Mouse (Mus musculus) liver, embryonic 12.5 days (tissue): Measurements from ENCODE around the gene Ranbp3l. TPM values are rescaled to one million over a fixed set of nuclear protein-coding genes. Genes with fewer than 3 reads are reported as not detected.

Experiments used
- ATAC-seq: fragments of 200-750 bp; cut with Nextera tagmentation; 2 replicates; pipeline ENCODE4 v1.8.0; 2017; ENCODE audit warnings: moderate number of reproducible peaks, mild to moderate bottlenecking, moderate library complexity
- H3K27ac ChIP-seq: fragments of 300-500 bp; sonication (generic); 2 replicates; pipeline ENCODE4 v1.5.1; 2016; ENCODE audit warnings: mild to moderate bottlenecking
- H3K27me3 ChIP-seq: fragments of 300-500 bp; sonication (generic); replicated peaks from 2 replicates; pipeline ENCODE4 v1.6.1; 2016; ENCODE audit warnings: mild to moderate bottlenecking, moderate library complexity
- H3K36me3 ChIP-seq: fragments of 300-500 bp; sonication (generic); 2 replicates; pipeline ENCODE4 v1.6.1; 2016; ENCODE audit warnings: mild to moderate bottlenecking, moderate library complexity
- H3K4me1 ChIP-seq: fragments of 300-500 bp; sonication (generic); 2 replicates; pipeline ENCODE4 v1.6.1; 2016
- H3K4me2 ChIP-seq: fragments of 300-500 bp; sonication (generic); 2 replicates; pipeline ENCODE4 v1.6.1; 2016; ENCODE audit warnings: mild to moderate bottlenecking, moderate library complexity
- H3K4me3 ChIP-seq: fragments of 300-500 bp; sonication (generic); 2 replicates; pipeline ENCODE4 v1.5.1; 2016; ENCODE audit warnings: mild to moderate bottlenecking, moderate library complexity
- H3K9ac ChIP-seq: fragments of 300-500 bp; sonication (generic); 2 replicates; pipeline ENCODE4 v1.6.1; 2016; ENCODE audit warnings: mild to moderate bottlenecking, moderate library complexity
- H3K9me3 ChIP-seq: fragments of 300-500 bp; sonication (generic); replicated peaks from 2 replicates; pipeline ENCODE4 v1.6.1; 2016; ENCODE audit warnings: mild to moderate bottlenecking, moderate library complexity
- WGBS: fragments of 180-500 bp; shearing (Covaris S2); methylation state at CpG from one replicate; pipeline ENCODE4 v1.1.7; 2016; ENCODE audit not compliant: insufficient replicate concordance; 5-methylcytosine and 5-hydroxymethylcytosine counted together
- polyA plus RNA-seq: library from polyadenylated mRNA; unstranded; fragments of >200 nt; fragmentation: Nextera tagmentation; extraction: Ambion mirVana; gene quantifications from 2 replicates; pipeline ENCODE4 v1.2.1, GENCODE M21; 2016

Gene Ranbp3l
- polyA plus RNA-seq, 1 experiment from 2014 or later, result 0.21 TPM

- peaks cover 53% of the 10 kb centered on the region for H3K4me1 ChIP-seq
- WGBS, result under 1% methylated on average over 64 of the region's 66 CpGs
- no peak for ATAC-seq
These were observed 104.1 kb downstream of the Ranbp3l start for GRCm38 (mm10) chr15:9071556-9072544.

DNA sequence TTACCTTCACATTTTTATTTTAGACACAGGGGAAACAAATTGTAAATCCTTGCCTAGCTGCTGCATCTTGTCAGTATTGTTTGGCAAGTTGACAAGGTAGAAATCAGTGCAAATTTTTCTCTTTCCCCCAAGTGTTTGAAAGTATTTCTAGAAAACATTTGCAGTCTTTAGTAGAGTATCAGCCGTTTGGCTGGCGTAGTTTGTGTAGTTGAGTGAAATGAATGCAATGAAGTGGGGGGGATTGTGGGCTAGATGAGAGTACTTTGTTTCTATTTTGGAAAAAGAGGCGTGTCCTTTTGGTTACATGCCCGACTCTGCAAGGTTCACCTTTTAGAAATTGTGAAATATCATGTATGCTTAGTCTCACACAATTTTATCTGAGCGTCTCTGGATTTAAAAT is 104.9 kb downstream of the Ranbp3l start:
- 5% methylated on average over 5 of the region's 5 CpGs for WGBS
- no peaks in the 10 kb centered on the region for H3K27me3 ChIP-seq
- H3K27ac ChIP-seq, result peak overlapping the region; percentile 100
- peaks cover 57% of the 10 kb centered on the region for H3K4me1 ChIP-seq
- ATAC-seq, result no peak
- H3K4me3 ChIP-seq, result peak overlapping the region; percentile 99
- peaks cover 26% of the 10 kb centered on the region for H3K36me3 ChIP-seq
- peak overlapping the region; percentile 82 for H3K4me2 ChIP-seq
- peak overlapping the region; percentile 100 for H3K9ac ChIP-seq
- no peaks in the 10 kb centered on the region for H3K9me3 ChIP-seq

More at GRCm38 (mm10) chr15:9071556-9072544, 104.1 kb downstream of the Ranbp3l start:
- Histone ChIP-seq H3K4me3 (peak overlapping the region; percentile 99), H3K36me3 (peaks cover 21% of the 10 kb centered on the region), H3K9ac (peak overlapping the region; percentile 100), H3K27ac (peak overlapping the region; percentile 100), H3K4me2 (peak overlapping the region; percentile 82), H3K9me3 (no peaks in the 10 kb centered on the region), H3K27me3 (no peaks in the 10 kb centered on the region)

DNA sequence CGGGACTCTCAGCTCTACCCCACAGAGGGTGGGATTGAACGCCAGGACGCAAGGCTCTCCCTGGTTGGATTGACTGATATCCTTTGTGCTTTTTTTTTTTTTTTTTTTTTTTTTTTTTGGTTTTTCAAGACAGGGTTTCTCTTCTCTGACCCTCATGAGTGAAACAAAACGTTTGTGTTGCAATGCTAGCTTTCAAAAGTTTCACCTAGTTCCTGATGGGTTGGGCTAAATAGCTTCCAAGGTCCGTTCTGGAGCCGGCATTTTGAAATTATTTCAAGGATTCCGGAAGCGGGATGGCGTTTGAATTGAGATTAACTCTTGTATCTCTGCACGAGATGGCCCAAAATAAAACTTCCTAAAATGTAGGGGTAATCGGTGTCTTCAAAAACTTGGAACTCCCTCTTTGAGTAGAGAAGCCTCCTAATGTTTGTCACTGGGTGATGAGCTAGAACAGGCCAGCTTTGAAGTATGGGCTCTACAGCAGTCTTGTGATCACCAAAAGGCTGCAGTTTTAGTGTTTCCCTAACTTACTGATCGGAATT is 105.4 kb downstream of the Ranbp3l start:
- peak overlapping the region; percentile 100 for H3K9ac ChIP-seq
- H3K9me3 ChIP-seq, result no peaks in the 10 kb centered on the region
- WGBS, result 10% methylated on average over 12 of the region's 12 CpGs

GRCm38 (mm10) chr15:9073684-9074083 is 105.9 kb downstream of the Ranbp3l start:
- H3K4me3 ChIP-seq, result peak overlapping the region; percentile 99
- peak overlapping the region; percentile 100 for H3K27ac ChIP-seq
- no peaks in the 10 kb centered on the region for H3K27me3 ChIP-seq
- WGBS, result 37% methylated on average over 5 of the region's 5 CpGs
- H3K4me2 ChIP-seq, result peak overlapping the region; percentile 82
- peaks cover 65% of the 10 kb centered on the region for H3K4me1 ChIP-seq
- peaks cover 26% of the 10 kb centered on the region for H3K36me3 ChIP-seq
- no peaks in the 10 kb centered on the region for H3K9me3 ChIP-seq
- ATAC-seq, result no peak
- H3K9ac ChIP-seq, result peak overlapping the region; percentile 100

More for the DNA sequence above, 105.4 kb downstream of the Ranbp3l start:
- peaks cover 26% of the 10 kb centered on the region for H3K36me3 ChIP-seq
- peaks cover 60% of the 10 kb centered on the region for H3K4me1 ChIP-seq
- H3K27me3 ChIP-seq, result no peaks in the 10 kb centered on the region
- peak overlapping the region; percentile 99 for H3K4me3 ChIP-seq
- ATAC-seq, result no peak
- peak overlapping the region; percentile 82 for H3K4me2 ChIP-seq
- peak overlapping the region; percentile 100 for H3K27ac ChIP-seq

DNA sequence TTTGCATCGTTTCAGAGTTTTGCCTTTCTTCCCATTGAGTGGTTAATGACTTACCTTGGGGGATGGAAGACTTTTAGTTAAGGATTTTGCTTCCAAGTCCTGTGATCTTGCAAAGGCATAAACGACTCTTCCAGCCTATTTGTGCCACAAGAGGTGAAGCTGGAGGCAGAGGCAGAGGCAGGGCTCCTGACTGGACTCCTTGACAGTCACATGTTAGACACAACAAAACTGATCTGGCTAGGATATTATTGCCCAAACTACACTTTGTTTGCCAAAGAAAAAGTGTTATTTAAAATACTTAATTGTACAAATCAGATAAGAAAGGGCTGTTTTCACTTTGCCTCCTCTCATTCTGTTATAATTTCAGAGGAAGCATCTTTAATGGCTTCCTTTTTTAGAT is 106.4 kb downstream of the Ranbp3l start:
- Histone ChIP-seq H3K9ac (peak overlapping the region; percentile 100), H3K4me1 (peaks cover 66% of the 10 kb centered on the region), H3K27ac (peak overlapping the region; percentile 100), H3K36me3 (peaks cover 26% of the 10 kb centered on the region), H3K27me3 (no peaks in the 10 kb centered on the region), H3K9me3 (no peaks in the 10 kb centered on the region), H3K4me3 (peak overlapping the region; percentile 99), H3K4me2 (peak overlapping the region; percentile 82)
- 10% methylated on average over 2 of the region's 2 CpGs for WGBS
- ATAC-seq, result no peak

DNA sequence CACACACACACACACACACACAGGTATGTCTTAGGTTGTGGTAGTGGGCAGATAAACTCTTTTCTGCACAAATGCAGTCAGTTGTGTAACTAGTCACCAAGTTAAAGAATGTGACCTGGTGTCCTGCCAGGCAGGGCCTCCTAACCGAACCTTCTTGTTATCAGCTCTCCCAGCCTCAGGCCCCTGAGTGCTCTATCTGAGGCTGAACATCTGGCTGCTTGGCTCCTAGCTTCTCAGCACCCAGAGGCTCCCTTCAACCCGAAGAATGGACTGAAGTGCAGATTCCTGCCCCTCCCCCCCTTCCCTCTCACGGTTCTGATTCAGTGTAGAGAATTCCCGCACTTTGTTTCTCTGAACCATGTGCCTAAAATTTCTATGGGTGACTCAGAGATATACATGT is 106.9 kb downstream of the Ranbp3l start:
- peak overlapping the region; percentile 82 for H3K4me2 ChIP-seq
- H3K9ac ChIP-seq, result peak overlapping the region; percentile 100
- no peaks in the 10 kb centered on the region for H3K27me3 ChIP-seq
- H3K9me3 ChIP-seq, result no peaks in the 10 kb centered on the region
- peak overlapping the region; percentile 100 for H3K27ac ChIP-seq
- 2% methylated on average over 4 of the region's 4 CpGs for WGBS
- peak overlapping the region; percentile 99 for H3K4me3 ChIP-seq
- H3K4me1 ChIP-seq, result peaks cover 68% of the 10 kb centered on the region
- peaks cover 26% of the 10 kb centered on the region for H3K36me3 ChIP-seq
- ATAC-seq, result peak; percentile 79

DNA sequence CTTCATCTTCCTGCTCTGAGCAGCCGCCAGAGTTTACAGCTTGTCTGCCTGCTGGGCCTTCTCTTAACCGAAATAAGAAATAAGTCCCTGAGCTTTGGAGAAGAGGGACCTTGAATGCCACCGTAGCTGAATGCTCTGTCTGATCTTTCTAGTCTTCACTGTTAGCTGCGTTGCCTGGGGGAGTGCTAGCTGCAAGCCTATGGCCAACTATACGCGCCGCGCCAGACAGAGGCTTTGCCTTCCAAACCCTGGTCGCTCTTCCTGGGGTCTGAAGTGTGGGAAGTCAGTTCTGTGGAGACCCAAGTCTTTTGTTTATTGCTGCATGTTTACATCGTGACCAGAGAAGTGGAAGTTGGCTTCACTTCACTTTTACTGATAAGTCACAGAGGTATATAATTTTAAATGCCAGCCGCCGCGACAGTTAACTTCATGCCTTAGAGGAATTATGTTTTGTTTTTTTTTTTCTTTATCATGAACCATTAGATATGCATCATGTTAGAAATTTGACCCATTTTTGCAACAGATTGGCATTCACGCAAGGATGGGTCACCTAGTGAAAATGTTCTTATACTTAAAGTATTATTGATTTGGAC is 108.0 kb downstream of the Ranbp3l start:
- peak overlapping the region; percentile 82 for H3K4me2 ChIP-seq
- peak overlapping the region; percentile 100 for H3K9ac ChIP-seq
- peak overlapping the region; percentile 100 for H3K27ac ChIP-seq
- H3K36me3 ChIP-seq, result peaks cover 27% of the 10 kb centered on the region
- H3K9me3 ChIP-seq, result no peaks in the 10 kb centered on the region
- H3K27me3 ChIP-seq, result no peaks in the 10 kb centered on the region
- peak overlapping the region; percentile 99 for H3K4me3 ChIP-seq
- no peak for ATAC-seq
- peaks cover 71% of the 10 kb centered on the region for H3K4me1 ChIP-seq
- WGBS, result 22% methylated on average over 14 of the region's 14 CpGs

DNA sequence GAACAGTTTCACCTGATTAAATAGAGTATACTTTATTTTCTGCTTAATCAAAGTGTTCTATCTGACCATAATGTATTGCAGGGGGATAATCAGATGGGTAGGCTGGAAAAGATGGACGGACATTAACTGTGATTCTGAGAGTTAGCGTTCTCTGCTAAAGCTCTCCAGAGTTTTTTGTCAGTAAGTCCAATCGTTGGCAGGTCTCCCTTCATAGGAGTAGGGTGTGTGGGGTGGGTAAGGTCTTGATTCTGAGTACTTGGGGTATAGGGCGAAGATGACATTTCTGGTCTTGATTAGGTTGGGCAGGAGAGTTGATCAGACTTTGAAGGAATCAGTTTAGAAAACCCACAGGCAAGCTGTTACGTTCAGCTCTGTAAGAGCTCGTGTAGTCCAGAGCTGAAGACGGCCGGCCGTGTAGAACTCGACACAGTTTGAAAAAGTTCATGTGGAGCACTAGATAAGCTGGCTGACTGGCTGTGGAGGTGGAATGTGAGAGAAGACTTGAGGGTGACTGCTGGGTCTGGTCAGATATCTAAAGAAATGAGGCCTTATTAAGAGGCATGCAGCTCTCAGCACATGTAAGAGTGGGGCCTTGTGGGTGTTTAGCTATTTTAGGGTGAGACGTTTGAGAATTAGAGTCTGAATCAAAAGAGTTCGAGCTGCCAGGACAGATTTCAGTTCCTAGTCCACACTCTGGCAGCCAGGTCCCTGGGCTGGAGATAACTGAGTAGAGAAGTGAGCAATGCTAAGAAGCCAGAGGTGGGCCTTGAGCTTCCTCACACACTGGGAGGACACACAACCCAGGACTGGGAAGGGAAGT is 110.9 kb downstream of the Ranbp3l start:
- peak overlapping the region; percentile 100 for H3K27ac ChIP-seq
- H3K4me3 ChIP-seq, result peak overlapping the region; percentile 43
- peak overlapping the region; percentile 100 for H3K9ac ChIP-seq
- peaks cover 50% of the 10 kb centered on the region for H3K36me3 ChIP-seq
- peak overlapping the region; percentile 82 for H3K4me2 ChIP-seq
- peaks cover 94% of the 10 kb centered on the region for H3K4me1 ChIP-seq
- 13% methylated on average over 12 of the region's 12 CpGs for WGBS
- H3K9me3 ChIP-seq, result no peaks in the 10 kb centered on the region
- peak; percentile 80 for ATAC-seq
- H3K27me3 ChIP-seq, result no peaks in the 10 kb centered on the region

GRCm38 (mm10) chr15:9079626-9080025 is 111.9 kb downstream of the Ranbp3l start:
- Histone ChIP-seq H3K4me3 (peak overlapping the region; percentile 43), H3K36me3 (peaks cover 60% of the 10 kb centered on the region), H3K4me2 (peak overlapping the region; percentile 82), H3K9me3 (no peaks in the 10 kb centered on the region), H3K27ac (peak overlapping the region; percentile 100), H3K27me3 (no peaks in the 10 kb centered on the region), H3K9ac (peak overlapping the region; percentile 100), H3K4me1 (peaks cover 89% of the 10 kb centered on the region)
- no peak for ATAC-seq
- 19% methylated on average over 5 of the region's 5 CpGs for WGBS

DNA sequence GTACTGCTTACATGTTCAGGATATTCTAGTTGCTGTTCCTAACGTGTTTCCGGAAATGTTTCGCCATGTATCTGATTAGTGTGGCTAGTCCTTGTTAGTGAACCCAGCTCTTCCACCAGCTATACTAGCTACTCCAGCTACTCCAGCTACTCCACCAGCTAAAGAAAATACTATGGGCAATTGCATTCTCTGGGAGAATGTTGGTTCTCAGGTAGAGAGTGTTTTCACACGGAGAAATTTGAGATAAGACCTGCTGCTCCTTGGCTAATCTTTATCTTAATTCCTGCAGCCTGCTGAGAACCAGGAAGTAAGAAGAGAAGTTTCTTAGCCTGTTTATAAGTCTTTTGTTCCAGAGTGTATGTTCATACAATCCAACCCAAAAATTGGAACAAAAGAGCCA is 112.5 kb downstream of the Ranbp3l start:
- H3K4me1 ChIP-seq, result peaks cover 89% of the 10 kb centered on the region
- peak overlapping the region; percentile 82 for H3K4me2 ChIP-seq
- H3K9me3 ChIP-seq, result no peaks in the 10 kb centered on the region
- H3K27ac ChIP-seq, result peak overlapping the region; percentile 100
- WGBS, result 15% methylated on average over 4 of the region's 4 CpGs
- peaks cover 61% of the 10 kb centered on the region for H3K36me3 ChIP-seq
- no peaks in the 10 kb centered on the region for H3K27me3 ChIP-seq
- peak overlapping the region; percentile 100 for H3K9ac ChIP-seq
- H3K4me3 ChIP-seq, result peak overlapping the region; percentile 44
- ATAC-seq, result peak; percentile 23

DNA sequence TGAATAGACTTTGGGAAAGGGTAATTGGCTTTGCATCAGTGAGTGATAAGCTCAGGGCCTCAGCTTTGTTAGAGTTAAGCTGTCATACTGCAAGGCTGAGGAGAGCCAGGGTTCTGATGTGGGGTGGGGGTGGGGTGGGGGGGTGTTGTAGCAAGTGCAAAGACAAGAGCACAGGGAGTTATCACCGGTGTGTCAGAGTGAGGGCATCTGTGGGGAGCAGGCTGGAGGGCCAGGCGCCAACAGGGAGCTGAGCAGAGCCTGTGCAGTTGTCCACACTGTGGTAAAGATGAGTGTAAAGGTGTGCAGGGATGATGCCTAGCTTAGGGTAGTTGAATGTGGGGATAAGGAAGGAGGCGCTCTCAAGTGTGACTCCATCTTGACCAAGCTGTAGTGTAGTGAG is 113.5 kb downstream of the Ranbp3l start:
- no peaks in the 10 kb centered on the region for H3K27me3 ChIP-seq
- H3K4me1 ChIP-seq, result peaks cover 89% of the 10 kb centered on the region
- WGBS, result 52% methylated on average over 3 of the region's 3 CpGs
- H3K9ac ChIP-seq, result peak overlapping the region; percentile 44
- peaks cover 61% of the 10 kb centered on the region for H3K36me3 ChIP-seq
- peak overlapping the region; percentile 100 for H3K27ac ChIP-seq
- no peaks in the 10 kb centered on the region for H3K9me3 ChIP-seq
- H3K4me2 ChIP-seq, result peak overlapping the region; percentile 82
- peak overlapping the region; percentile 44; the same call in 1 of the 2 replicates for H3K4me3 ChIP-seq
- peak; percentile 34 for ATAC-seq
